18 mouse cellular contexts compared by ENCODE assay signal in the genomic region with DNA sequence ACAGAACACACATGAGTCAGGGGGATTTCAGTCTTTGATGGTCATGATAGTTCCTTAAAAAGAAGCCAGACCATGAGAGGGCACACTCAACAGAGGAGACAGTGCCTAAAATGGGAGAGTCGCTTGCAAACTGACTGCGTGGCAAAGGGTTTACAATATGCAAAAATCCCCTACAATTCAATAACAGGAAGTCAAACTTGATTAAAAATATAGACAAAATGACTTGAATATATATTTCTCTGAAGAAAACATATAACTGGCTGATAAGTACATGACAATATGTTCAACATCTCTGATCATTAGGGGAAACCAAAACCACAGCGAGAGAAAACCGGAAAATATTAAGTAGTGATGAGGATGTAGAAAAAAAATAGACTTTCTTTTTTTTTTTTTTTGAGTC.
"Had no signal": no experiment of that assay in that cellular context is flagged by ENCODE, and none has a peak within 500 bp of the region (broad histone marks: within the 10 kb centered on the region; RNA-seq: fewer than 3 reads in every experiment).

No protein-coding gene starts in this region.

- H3K36me3 ChIP-seq: limb, embryonic 12.5 days; limb, embryonic 15.5 days; lung, embryonic 15.5 days; midbrain, embryonic 10.5 days; midbrain, embryonic 13.5 days had no signal

- H3K4me1 ChIP-seq: limb, embryonic 12.5 days; limb, embryonic 15.5 days; lung, embryonic 15.5 days; midbrain, embryonic 10.5 days; midbrain, embryonic 13.5 days had no signal

- H3K27me3 ChIP-seq: limb, embryonic 12.5 days; limb, embryonic 15.5 days; lung, embryonic 15.5 days; midbrain, embryonic 13.5 days had no signal

- H3K27ac ChIP-seq: limb, embryonic 12.5 days; limb, embryonic 15.5 days; liver, embryonic 14.5 days; lung, embryonic 15.5 days; midbrain, embryonic 10.5 days; midbrain, embryonic 13.5 days; stomach, postnatal 0 days had no signal

- H3K4me2 ChIP-seq: limb, embryonic 12.5 days; limb, embryonic 15.5 days; liver, embryonic 11.5 days; lung, embryonic 15.5 days; midbrain, embryonic 13.5 days had no signal

- DNase-seq: kidney, adult 18-20 months; kidney, adult 9 months; kidney, postnatal 10 days; kidney, postnatal 36 days; left cerebral cortex, postnatal 4 days; liver, postnatal 0 days; lung, postnatal 10 days; lung, postnatal 36 days; thymus, postnatal 25 days had no signal

- H3K9me3 ChIP-seq: limb, embryonic 12.5 days; limb, embryonic 15.5 days; lung, embryonic 15.5 days; midbrain, embryonic 10.5 days; midbrain, embryonic 13.5 days had no signal

- ATAC-seq: liver, postnatal 0 days; midbrain, embryonic 13.5 days had no signal

- H3K9ac ChIP-seq: limb, embryonic 12.5 days; limb, embryonic 15.5 days; liver, embryonic 14.5 days; liver, postnatal 0 days; lung, embryonic 15.5 days; midbrain, embryonic 13.5 days had no signal

- H3K4me3 ChIP-seq: limb, embryonic 12.5 days; limb, embryonic 15.5 days; lung, embryonic 15.5 days; megakaryocyte, embryonic 14.5 days; midbrain, embryonic 10.5 days; midbrain, embryonic 13.5 days had no signal
